Mouse (Mus musculus) liver, embryonic 13.5 days (tissue): ENCODE data around the gene Caln1. TPM values are rescaled to one million over a fixed set of nuclear protein-coding genes. Genes with fewer than 3 reads are reported as not detected.

Experiments
- ATAC-seq: fragments of 200-750 bp; cut with Nextera tagmentation; 2 replicates; pipeline ENCODE4 v1.8.0; 2017; ENCODE audit warnings: low read depth, mild to moderate bottlenecking, moderate number of reproducible peaks, moderate library complexity
- DNase-seq: peaks from one replicate; pipeline ENCODE4 v3.0.0; 2022
- H3K27ac ChIP-seq: fragments of 300-500 bp; sonication (generic); 2 replicates; pipeline ENCODE4 v1.5.1; 2015; ENCODE audit warnings: moderate library complexity, mild to moderate bottlenecking, inconsistent platforms
- H3K27me3 ChIP-seq: fragments of 300-500 bp; sonication (generic); 2 replicates; pipeline ENCODE4 v1.6.1; 2015; ENCODE audit warnings: mild to moderate bottlenecking, inconsistent platforms
- H3K36me3 ChIP-seq: fragments of 300-500 bp; sonication (generic); 2 replicates; pipeline ENCODE4 v1.6.1; 2015; ENCODE audit warnings: mild to moderate bottlenecking, inconsistent platforms
- H3K4me1 ChIP-seq: fragments of 300-500 bp; sonication (generic); replicated peaks from 2 replicates; pipeline ENCODE4 v1.6.1; 2015; ENCODE audit warnings: inconsistent platforms
- H3K4me2 ChIP-seq: fragments of 300-500 bp; sonication (generic); 2 replicates; pipeline ENCODE4 v1.6.1; 2015; ENCODE audit warnings: inconsistent platforms, mild to moderate bottlenecking, moderate library complexity
- H3K4me3 ChIP-seq: fragments of 300-500 bp; sonication (generic); replicated peaks from 2 replicates; pipeline ENCODE4 v1.5.1; 2015; ENCODE audit warnings: mild to moderate bottlenecking, inconsistent platforms
- H3K9ac ChIP-seq: fragments of 300-500 bp; sonication (generic); 2 replicates; pipeline ENCODE4 v1.6.1; 2015; ENCODE audit warnings: mild to moderate bottlenecking, inconsistent platforms
- H3K9me3 ChIP-seq: fragments of 300-500 bp; sonication (generic); replicated peaks from 2 replicates; pipeline ENCODE4 v1.6.1; 2016; ENCODE audit warnings: inconsistent platforms
- WGBS: fragments of 180-500 bp; shearing (Covaris S2); methylation state at CpG from one replicate; pipeline ENCODE4 v1.1.7; 2015; ENCODE audit not compliant: insufficient replicate concordance; 5-methylcytosine and 5-hydroxymethylcytosine counted together
- polyA plus RNA-seq: library from polyadenylated mRNA; unstranded; fragments of >200 nt; fragmentation: Nextera tagmentation; extraction: Ambion mirVana; gene quantifications from 2 replicates; pipeline ENCODE4 v1.2.1, GENCODE M21; 2015

Caln1 gene
- polyA plus RNA-seq, 1 experiment from 2014 or later: not detected

- 48% methylated on average over 6 of the region's 6 CpGs for WGBS
- Histone ChIP-seq H3K9me3 (no peaks in the 10 kb centered on the region), H3K9ac (no peak overlapping the region), H3K36me3 (no peaks in the 10 kb centered on the region), H3K27me3 (no peaks in the 10 kb centered on the region), H3K4me3 (no peak overlapping the region), H3K4me1 (no peaks in the 10 kb centered on the region), H3K4me2 (no peak overlapping the region), H3K27ac (no peak overlapping the region)
- DNase-seq (no peak), ATAC-seq (no peak)
Observed at GRCm38 (mm10) chr5:130395142-130395541, 25.9 kb downstream of the Caln1 start.

- WGBS: 66% methylated on average over 8 of the region's 8 CpGs
- ATAC-seq: no peak
- H3K9ac ChIP-seq: no peak overlapping the region
Observed at GRCm38 (mm10) chr5:130400136-130400917, 31.1 kb downstream of the Caln1 start.

GRCm38 (mm10) chr5:130405201-130405600, 35.9 kb downstream of the Caln1 start:
- peaks cover 17% of the 10 kb centered on the region; the same call in 1 of the 2 replicates for H3K9me3 ChIP-seq
- no peak overlapping the region for H3K27ac ChIP-seq
- H3K36me3 ChIP-seq: no peaks in the 10 kb centered on the region
- ATAC-seq (no peak), DNase-seq (no peak)
- no peak overlapping the region for H3K4me3 ChIP-seq
- H3K4me1 ChIP-seq: no peaks in the 10 kb centered on the region
- no peak overlapping the region for H3K9ac ChIP-seq
- no peaks in the 10 kb centered on the region for H3K27me3 ChIP-seq
- H3K4me2 ChIP-seq: no peak overlapping the region
- WGBS: 30% methylated on average over 1 of the region's 1 CpGs

More at GRCm38 (mm10) chr5:130400136-130400917, 31.1 kb downstream of the Caln1 start:
- no peaks in the 10 kb centered on the region for H3K27me3 ChIP-seq
- H3K9me3 ChIP-seq: peaks cover 10% of the 10 kb centered on the region; the same call in 1 of the 2 replicates
- H3K4me1 ChIP-seq: no peaks in the 10 kb centered on the region
- no peak overlapping the region for H3K4me3 ChIP-seq
- no peaks in the 10 kb centered on the region for H3K36me3 ChIP-seq
- H3K27ac ChIP-seq: no peak overlapping the region
- H3K4me2 ChIP-seq: no peak overlapping the region
- no peak for DNase-seq

- Histone ChIP-seq H3K27ac (no peak overlapping the region), H3K27me3 (no peaks in the 10 kb centered on the region), H3K9me3 (peaks cover 22% of the 10 kb centered on the region; the same call in 1 of the 2 replicates), H3K9ac (no peak overlapping the region), H3K4me3 (no peak overlapping the region), H3K36me3 (no peaks in the 10 kb centered on the region), H3K4me2 (no peak overlapping the region), H3K4me1 (no peaks in the 10 kb centered on the region)
- DNase-seq (no peak), ATAC-seq (no peak)
- WGBS: 62% methylated on average over 6 of the region's 6 CpGs
Observed at GRCm38 (mm10) chr5:130409706-130410105, 40.5 kb downstream of the Caln1 start.

- H3K4me3 ChIP-seq: no peak overlapping the region
- no peak overlapping the region for H3K9ac ChIP-seq
- H3K9me3 ChIP-seq: peaks cover 22% of the 10 kb centered on the region; the same call in 1 of the 2 replicates
- no peak for ATAC-seq
- no peaks in the 10 kb centered on the region for H3K27me3 ChIP-seq
- no peaks in the 10 kb centered on the region for H3K36me3 ChIP-seq
- H3K4me1 ChIP-seq: no peaks in the 10 kb centered on the region
- no peak for DNase-seq
- 76% methylated on average over 17 of the region's 17 CpGs for WGBS
- no peak overlapping the region for H3K4me2 ChIP-seq
- no peak overlapping the region for H3K27ac ChIP-seq
Observed at GRCm38 (mm10) chr5:130411516-130411915, 42.3 kb downstream of the Caln1 start.

GRCm38 (mm10) chr5:130447438-130447837, 78.2 kb downstream of the Caln1 start:
- H3K4me2 ChIP-seq: no peak overlapping the region
- no peaks in the 10 kb centered on the region for H3K4me1 ChIP-seq
- ATAC-seq (no peak), DNase-seq (no peak)
- no peak overlapping the region for H3K9ac ChIP-seq
- H3K27ac ChIP-seq: no peak overlapping the region
- H3K4me3 ChIP-seq: no peak overlapping the region
- peaks cover 43% of the 10 kb centered on the region for H3K27me3 ChIP-seq
- no peaks in the 10 kb centered on the region for H3K36me3 ChIP-seq
- H3K9me3 ChIP-seq: no peaks in the 10 kb centered on the region
- 33% methylated on average over 6 of the region's 6 CpGs for WGBS

- H3K27ac ChIP-seq: no peak overlapping the region
- H3K27me3 ChIP-seq: peaks cover 43% of the 10 kb centered on the region
- ATAC-seq (no peak), DNase-seq (no peak)
- H3K9ac ChIP-seq: no peak overlapping the region
- H3K36me3 ChIP-seq: no peaks in the 10 kb centered on the region
- H3K4me3 ChIP-seq: no peak overlapping the region
- no peaks in the 10 kb centered on the region for H3K4me1 ChIP-seq
- no peaks in the 10 kb centered on the region for H3K9me3 ChIP-seq
- 4% methylated on average over 20 of the region's 20 CpGs for WGBS
- no peak overlapping the region for H3K4me2 ChIP-seq
Observed at GRCm38 (mm10) chr5:130448491-130448890, 79.2 kb downstream of the Caln1 start.

- Histone ChIP-seq H3K4me1 (no peaks in the 10 kb centered on the region), H3K9me3 (no peaks in the 10 kb centered on the region), H3K9ac (no peak overlapping the region), H3K27me3 (peaks cover 43% of the 10 kb centered on the region), H3K4me2 (peak overlapping the region; percentile 10; the same call in 1 of the 2 replicates), H3K4me3 (no peak overlapping the region), H3K27ac (no peak overlapping the region), H3K36me3 (no peaks in the 10 kb centered on the region)
- DNase-seq (no peak), ATAC-seq (no peak)
- WGBS: 3% methylated on average over 74 of the region's 77 CpGs
Observed at GRCm38 (mm10) chr5:130448931-130449856, 79.9 kb downstream of the Caln1 start.

- no peak overlapping the region for H3K27ac ChIP-seq
- no peak overlapping the region for H3K4me3 ChIP-seq
- H3K36me3 ChIP-seq: no peaks in the 10 kb centered on the region
- H3K4me2 ChIP-seq: no peak overlapping the region
- no peaks in the 10 kb centered on the region for H3K9me3 ChIP-seq
- WGBS: 9% methylated on average over 14 of the region's 14 CpGs
- H3K9ac ChIP-seq: no peak overlapping the region
- ATAC-seq (no peak), DNase-seq (no peak)
- peaks cover 43% of the 10 kb centered on the region for H3K27me3 ChIP-seq
- H3K4me1 ChIP-seq: no peaks in the 10 kb centered on the region
Observed at GRCm38 (mm10) chr5:130450031-130450541, 80.8 kb downstream of the Caln1 start.

- 73% methylated on average over 7 of the region's 7 CpGs for WGBS
- H3K9me3 ChIP-seq: 0 out of 2 replicates have a peak, but pooled peaks cover 3% of the 10 kb centered on the region
- no peaks in the 10 kb centered on the region for H3K27me3 ChIP-seq
- H3K4me1 ChIP-seq: no peaks in the 10 kb centered on the region
- H3K36me3 ChIP-seq: no peaks in the 10 kb centered on the region
- ATAC-seq (no peak), DNase-seq (no peak)
- no peak overlapping the region for H3K4me2 ChIP-seq
- H3K27ac ChIP-seq: no peak overlapping the region
- H3K9ac ChIP-seq: no peak overlapping the region
- no peak overlapping the region for H3K4me3 ChIP-seq
Observed at GRCm38 (mm10) chr5:130458076-130458475, 88.8 kb downstream of the Caln1 start.

- Histone ChIP-seq H3K4me2 (no peak overlapping the region), H3K9me3 (no peaks in the 10 kb centered on the region; the same call in 1 of the 2 replicates), H3K36me3 (no peaks in the 10 kb centered on the region), H3K4me1 (no peaks in the 10 kb centered on the region), H3K27me3 (no peaks in the 10 kb centered on the region), H3K9ac (no peak overlapping the region), H3K4me3 (no peak overlapping the region), H3K27ac (no peak overlapping the region)
- WGBS: 56% methylated on average over 10 of the region's 10 CpGs
- DNase-seq: no peak
- no peak for ATAC-seq
Observed at GRCm38 (mm10) chr5:130472209-130472608, 103.0 kb downstream of the Caln1 start.
